Mouse (Mus musculus): ENCODE results near the gene Ccdc92.

- TF ChIP-seq CTCF (IDR thresholded peaks at IDR 0.05; ENCODE audit: extremely low read depth, insufficient read length, insufficient replicate concordance, low read depth, low read length): no peak
- TF ChIP-seq POLR2A (IDR thresholded peaks at IDR 0.05; ENCODE audit: low read depth, low read length): no peak
Observed at GRCm38 (mm10) chr5:124901675-124902074, 39.5 kb upstream of the Ccdc92 start.

Data from small intestine, adult 2 months (tissue).